Mouse (Mus musculus): ENCODE data around the gene Gm49387. TPM values are rescaled to one million over a fixed set of nuclear protein-coding genes. Genes with fewer than 3 reads are reported as not detected.

The Gm49387 gene
- not detected in 2 replicates for total RNA-seq (2017)

DNA sequence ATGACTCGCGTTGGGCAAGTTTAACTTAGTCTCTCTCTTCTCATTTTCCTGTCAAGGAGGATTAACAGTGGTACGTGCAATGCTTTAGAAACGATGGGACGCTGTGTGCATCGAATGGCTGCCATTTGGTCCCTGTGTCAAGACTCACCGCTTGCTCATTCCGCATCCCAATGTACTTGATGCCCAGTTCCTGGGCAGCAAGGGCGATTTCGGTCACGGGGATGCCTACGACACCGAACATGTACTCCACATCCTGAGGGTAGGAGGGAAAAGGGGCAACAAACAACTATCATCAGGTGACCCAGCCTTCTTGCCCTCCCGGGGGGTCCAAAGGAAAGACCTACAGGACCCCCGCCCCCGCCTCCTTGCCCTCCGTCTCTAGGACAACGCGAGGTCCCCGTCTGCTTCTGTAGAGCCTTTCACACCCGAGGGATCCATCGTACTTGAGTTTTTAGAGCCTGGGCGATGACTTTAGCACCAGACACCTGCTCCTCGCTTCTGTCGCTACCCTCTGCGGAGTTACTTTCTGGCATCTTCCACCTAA, at the start of gene Gm49387:
Gm49387 (minus strand) TSS at position 533 of the 544 bp plus-strand sequence.
- peak in 1 of 2 experiments; percentile 4; a peak in 2 of 4 replicates for ATAC-seq (replicated peaks in 1 of 2; ENCODE audit: insufficient read depth in 1 of 2, low FRiP score in 2 of 2, low TSS enrichment in 1 of 2, low read depth in 1 of 2, poor library complexity in 2 of 2, severe bottlenecking in 2 of 2)

DNA sequence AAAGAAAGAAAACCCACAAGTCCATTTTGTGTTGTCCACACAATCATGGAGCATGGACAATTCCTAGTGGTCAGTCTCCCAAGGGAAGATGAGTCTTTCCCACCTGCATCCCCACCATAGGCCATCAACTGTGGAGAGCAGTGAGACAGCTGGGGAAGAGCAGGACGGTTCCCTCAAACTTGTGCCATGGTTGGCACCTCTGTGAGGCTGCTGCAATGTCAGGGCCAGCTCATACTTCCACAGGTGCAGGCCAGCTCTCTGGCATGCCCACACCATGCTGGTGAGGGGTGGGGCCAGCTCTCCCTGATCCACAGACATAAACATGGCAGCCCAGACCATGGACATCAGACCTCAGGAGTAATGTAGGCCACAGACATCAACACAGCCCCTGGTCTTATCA, 45.6 kb upstream of the Gm49387 start:
- no peak for ATAC-seq (replicated peaks in 1 of 2; ENCODE audit: insufficient read depth in 1 of 2, low FRiP score in 2 of 2, low TSS enrichment in 1 of 2, low read depth in 1 of 2, poor library complexity in 2 of 2, severe bottlenecking in 2 of 2)

DNA sequence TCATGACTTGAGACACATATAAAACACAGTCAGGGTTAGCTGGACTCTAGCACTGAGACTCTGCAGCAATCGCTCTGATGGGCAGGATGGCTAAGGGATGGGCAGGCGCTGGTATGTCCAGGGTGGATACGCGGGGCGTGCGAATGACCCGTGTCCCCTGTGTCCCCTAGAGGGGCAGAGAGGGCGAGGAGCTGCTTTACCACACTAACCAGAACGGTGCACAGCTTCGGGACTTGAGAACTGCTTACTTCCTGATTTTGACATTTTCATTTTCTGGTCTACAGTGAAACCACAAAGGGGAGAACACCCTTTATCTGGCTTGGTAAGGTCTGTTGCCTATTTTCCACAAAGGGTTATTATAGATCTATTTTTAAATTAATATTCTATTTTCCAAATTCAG, 45.0 kb upstream of the Gm49387 start:
- ATAC-seq (replicated peaks in 1 of 2; ENCODE audit: insufficient read depth in 1 of 2, low FRiP score in 2 of 2, low TSS enrichment in 1 of 2, low read depth in 1 of 2, poor library complexity in 2 of 2, severe bottlenecking in 2 of 2), result peak; percentile 74 to 80

DNA sequence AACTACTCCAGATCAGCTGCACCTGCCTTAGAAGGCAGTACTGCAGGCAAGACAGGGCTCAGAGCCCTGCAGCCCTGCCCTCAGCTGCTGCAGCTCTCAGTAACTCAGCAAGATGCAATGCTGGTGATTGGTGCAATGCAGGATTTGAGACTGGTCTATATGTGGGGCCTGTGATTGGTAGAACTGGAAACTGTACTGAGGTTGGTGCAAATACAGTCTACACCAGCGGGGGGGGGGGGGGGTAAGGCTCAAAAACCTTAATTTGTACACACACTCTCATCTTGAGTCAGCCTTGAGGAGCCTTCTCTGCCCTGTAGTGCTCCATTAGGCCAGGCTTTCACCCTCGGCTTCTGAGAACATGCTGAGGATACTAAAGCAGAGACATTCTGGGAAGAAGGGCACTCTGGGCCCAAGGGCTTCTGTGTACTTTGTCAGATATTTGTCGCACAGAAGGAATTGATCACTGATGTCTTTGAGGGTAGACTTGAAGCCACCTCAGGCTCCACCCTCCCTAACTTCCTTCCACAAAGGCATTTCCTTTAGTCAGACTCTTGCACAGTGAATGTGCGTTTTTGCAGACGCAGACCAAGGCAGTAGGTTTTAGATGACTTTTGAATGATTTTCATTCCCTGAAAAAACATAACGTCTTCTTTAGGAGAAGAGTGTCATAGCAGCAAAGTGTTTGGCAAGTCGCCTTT, 43.8 kb upstream of the Gm49387 start:
- ATAC-seq (replicated peaks in 1 of 2; ENCODE audit: insufficient read depth in 1 of 2, low FRiP score in 2 of 2, low TSS enrichment in 1 of 2, low read depth in 1 of 2, poor library complexity in 2 of 2, severe bottlenecking in 2 of 2), result peak; percentile 51 to 69; a peak in 3 of 4 replicates

DNA sequence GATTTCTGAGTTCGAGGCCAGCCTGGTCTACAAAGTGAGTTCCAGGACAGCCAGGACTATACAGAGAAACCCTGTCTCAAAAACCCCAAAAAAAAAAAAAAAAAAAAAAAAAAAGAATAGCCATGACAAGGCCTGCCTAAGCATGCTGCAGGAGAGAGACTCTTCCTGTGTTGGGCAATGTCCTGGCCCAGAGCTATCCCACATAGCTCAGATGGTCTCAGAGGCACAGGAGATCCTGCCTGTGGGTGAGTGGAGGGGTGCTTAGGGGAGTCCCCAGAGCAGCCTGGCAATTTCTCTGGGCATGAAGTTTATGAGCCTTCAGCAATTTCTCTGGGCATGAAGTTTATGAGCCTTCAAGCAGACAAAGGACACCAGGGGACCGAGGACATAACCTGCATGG, 42.9 kb upstream of the Gm49387 start:
- ATAC-seq (replicated peaks in 1 of 2; ENCODE audit: insufficient read depth in 1 of 2, low FRiP score in 2 of 2, low TSS enrichment in 1 of 2, low read depth in 1 of 2, poor library complexity in 2 of 2, severe bottlenecking in 2 of 2), result peak; percentile 52 to 66

DNA sequence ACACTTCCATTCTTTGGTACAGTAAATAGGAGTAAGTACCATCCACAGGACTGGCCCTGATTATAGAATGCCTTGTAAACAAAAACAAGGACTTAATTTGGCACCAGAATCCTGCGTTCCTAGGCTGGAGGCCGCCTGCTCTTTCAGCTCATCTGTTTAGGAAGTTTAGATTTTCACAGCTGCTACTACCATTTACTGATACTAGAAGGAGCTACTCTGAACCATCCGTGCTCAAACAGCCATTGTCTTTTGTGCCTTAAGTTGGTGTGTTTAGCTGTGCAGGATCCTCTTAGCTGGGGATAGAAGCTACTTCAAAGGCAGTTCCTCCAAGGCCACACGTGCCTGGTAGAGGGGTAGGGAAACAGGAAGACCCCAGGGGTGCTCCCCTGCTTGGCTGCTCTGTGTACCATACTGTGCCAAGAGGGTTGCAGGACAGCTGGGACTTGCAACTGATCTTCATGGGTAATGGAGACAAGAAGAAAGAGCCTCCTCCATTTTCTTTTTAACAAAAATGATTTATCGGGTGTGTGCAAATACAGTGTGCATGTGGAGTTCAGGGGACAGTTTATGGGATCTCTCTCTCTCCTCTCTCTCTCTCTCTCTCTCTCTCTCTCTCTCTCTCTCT, 41.4 kb upstream of the Gm49387 start:
- no peak for ATAC-seq (replicated peaks in 1 of 2; ENCODE audit: insufficient read depth in 1 of 2, low FRiP score in 2 of 2, low TSS enrichment in 1 of 2, low read depth in 1 of 2, poor library complexity in 2 of 2, severe bottlenecking in 2 of 2)

DNA sequence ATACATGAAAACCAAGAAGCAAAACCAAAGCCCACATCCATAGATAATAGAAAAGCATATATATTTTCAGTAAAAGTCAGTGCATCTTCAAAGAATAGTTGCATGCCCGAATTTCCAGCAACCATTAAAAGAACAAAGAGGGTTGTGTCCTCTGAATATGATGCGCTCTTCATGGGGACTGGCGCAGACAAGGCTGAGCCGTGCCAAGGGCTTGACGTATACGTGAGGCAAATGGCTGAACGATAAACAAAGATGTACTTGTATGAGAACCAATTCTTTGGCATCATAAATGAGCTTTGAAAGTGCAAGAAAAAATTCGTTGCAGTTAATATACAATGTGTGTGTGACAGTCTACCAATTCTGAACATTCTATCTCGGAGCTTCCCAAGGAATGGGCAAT, 40.6 kb upstream of the Gm49387 start:
- ATAC-seq (replicated peaks in 1 of 2; ENCODE audit: insufficient read depth in 1 of 2, low FRiP score in 2 of 2, low TSS enrichment in 1 of 2, low read depth in 1 of 2, poor library complexity in 2 of 2, severe bottlenecking in 2 of 2), result no peak

DNA sequence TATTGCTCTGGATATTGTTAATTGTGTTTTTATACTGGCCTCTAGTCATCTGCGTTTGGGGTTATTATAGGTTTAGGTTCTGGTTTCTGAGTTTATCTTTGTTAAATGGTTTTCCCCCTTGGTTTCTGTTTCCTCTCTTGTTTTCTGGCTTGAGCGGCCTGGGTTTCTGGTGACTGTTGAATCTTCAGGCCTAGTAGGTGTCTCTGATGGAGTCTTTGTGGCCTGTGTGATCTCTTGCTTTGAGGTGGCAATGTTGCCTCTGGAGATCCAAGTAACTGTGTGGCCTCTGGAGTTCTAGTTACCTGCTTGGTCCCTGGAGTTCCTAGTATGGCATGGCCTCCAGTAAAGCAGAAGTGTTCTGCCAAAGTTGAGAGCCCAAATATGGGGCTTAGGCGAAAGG, 40.0 kb upstream of the Gm49387 start:
- no peak for ATAC-seq (replicated peaks in 1 of 2; ENCODE audit: insufficient read depth in 1 of 2, low FRiP score in 2 of 2, low TSS enrichment in 1 of 2, low read depth in 1 of 2, poor library complexity in 2 of 2, severe bottlenecking in 2 of 2)

DNA sequence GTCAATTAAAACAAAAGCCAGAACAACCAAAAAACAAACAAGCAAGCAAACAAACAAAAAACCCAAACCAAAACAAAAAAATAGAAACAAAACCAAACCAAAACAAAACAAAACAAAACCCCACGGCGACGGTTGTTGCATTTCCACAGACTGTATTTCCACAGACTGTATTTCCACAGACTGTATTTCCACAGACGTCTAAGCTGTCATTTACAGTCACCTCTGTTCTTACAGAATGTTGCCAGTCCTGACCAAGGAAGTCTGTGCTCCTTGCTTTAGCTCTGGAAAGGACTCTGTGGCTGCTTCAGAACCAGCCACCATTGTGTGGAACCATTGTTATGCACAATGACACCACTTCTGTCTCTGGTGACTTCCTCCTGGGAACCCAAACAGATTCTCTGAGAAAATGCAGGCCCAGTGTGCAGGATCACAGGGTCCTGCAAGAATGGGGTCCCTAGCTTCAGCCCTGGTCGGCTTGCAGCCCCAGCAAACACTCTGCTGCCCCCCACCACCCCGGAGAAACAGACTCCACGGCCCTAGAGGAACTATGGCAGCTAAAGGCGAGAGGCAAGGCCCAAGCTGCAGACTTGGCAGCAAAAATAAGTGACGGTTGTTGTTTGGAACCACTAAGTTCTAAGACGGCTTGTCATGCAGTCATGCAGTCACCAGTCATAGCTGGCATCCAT, 31.1 kb upstream of the Gm49387 start:
- no peak; a peak in 1 of 4 replicates for ATAC-seq (replicated peaks in 1 of 2; ENCODE audit: insufficient read depth in 1 of 2, low FRiP score in 2 of 2, low TSS enrichment in 1 of 2, low read depth in 1 of 2, poor library complexity in 2 of 2, severe bottlenecking in 2 of 2)

DNA sequence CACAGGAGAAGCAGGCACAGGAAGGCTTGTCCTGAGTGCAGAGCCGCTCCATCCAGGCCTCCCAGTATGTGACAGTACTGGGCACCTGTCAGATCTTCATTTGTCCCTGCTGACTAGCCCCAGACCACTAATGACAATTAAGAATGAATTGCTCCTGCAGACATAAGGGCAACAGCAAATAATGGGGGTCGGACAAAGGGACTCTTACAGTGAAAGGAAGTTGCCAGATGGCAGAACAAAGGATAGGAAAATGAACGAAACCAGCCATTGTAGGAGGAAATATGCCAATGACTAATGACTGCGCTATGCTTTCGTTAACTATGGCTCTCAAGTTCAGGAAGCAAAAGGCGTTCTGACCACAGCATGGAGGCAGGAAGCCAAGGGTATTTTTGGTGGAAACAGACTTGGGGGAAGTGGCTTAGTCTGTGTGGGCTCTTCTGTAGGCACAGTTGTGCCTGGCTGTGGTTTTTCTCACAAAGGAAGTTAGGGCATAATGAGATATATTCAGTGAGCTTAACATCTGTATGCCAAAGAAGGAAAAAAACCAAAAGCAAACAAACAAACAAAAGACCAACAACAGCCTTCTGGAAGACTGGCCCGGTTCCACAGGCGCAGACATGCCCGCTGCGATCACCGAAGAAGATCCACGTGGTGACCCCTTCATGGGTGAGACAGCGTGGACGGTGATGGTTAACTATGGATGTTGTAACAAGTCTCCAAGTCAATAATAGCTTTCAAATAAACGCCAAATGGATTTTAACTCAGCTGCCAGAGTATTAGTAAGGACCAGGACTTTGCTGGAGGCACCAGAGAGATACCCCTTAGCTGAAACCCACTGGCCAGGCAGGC, 29.2 kb upstream of the Gm49387 start:
- ATAC-seq (replicated peaks in 1 of 2; ENCODE audit: insufficient read depth in 1 of 2, low FRiP score in 2 of 2, low TSS enrichment in 1 of 2, low read depth in 1 of 2, poor library complexity in 2 of 2, severe bottlenecking in 2 of 2), result peak; percentile 87 to 89

DNA sequence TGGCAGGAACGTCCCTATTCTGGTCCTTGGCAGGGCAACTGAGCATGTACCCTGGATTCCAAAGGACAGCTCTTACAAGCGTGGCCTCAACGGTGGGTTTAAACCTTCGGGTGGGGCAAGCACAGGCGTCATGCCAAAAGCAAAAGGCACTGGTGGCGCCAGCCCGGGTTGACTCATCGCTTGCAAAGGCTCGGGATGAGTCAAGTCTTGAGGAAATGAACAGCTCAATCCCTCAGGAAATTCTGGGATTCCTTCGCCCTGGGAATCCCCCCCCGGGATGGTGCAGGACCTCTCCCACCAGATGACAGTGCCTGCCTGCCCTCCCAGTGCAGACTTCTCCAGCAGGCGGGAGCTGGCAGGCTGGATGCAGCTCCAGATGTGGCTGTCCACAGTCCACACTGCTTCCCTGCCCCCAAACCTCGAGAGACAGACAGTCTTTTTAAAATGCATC, 28.5 kb upstream of the Gm49387 start:
- ATAC-seq (replicated peaks in 1 of 2; ENCODE audit: insufficient read depth in 1 of 2, low FRiP score in 2 of 2, low TSS enrichment in 1 of 2, low read depth in 1 of 2, poor library complexity in 2 of 2, severe bottlenecking in 2 of 2), result no peak

DNA sequence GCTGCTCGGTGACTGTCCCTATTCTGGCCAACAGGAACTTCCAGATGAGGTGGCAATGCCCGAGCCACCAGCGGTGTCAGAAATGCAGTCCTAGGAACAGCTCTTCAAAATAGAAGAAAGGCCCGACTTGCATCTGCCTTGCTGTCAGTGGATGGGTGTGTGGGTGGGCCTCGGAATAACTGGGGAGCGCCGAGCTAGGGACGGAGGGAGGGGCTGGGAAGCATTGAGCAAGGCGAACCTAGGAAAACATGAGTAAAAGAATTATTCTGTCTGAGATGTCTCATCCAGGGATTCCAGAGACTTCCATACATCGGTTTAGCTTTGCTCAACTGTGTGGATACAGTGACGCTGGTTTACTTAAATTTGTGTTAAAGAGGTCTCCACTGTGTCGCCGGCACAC, 27.6 kb upstream of the Gm49387 start:
- no peak for ATAC-seq (replicated peaks in 1 of 2; ENCODE audit: insufficient read depth in 1 of 2, low FRiP score in 2 of 2, low TSS enrichment in 1 of 2, low read depth in 1 of 2, poor library complexity in 2 of 2, severe bottlenecking in 2 of 2)

DNA sequence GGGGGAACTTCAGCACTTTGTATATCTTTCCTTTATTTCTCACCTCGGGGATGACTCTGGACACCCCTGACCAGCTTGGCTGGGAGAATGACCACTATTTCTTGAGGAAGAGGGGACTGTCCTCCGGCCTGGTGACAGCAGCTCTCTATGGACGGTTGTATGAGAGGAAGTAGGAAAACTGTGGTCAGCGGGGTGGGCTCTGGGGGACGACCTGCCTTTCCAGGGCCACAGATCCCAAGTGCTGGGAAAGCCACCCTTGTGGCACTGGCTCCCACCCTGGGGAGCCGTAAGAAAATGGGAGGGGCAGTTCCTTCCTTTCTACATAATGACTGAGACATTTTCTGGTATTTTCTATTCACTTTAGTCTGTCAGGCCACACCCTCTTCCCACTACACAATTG, 27.1 kb upstream of the Gm49387 start:
- no peak for ATAC-seq (replicated peaks in 1 of 2; ENCODE audit: insufficient read depth in 1 of 2, low FRiP score in 2 of 2, low TSS enrichment in 1 of 2, low read depth in 1 of 2, poor library complexity in 2 of 2, severe bottlenecking in 2 of 2)

DNA sequence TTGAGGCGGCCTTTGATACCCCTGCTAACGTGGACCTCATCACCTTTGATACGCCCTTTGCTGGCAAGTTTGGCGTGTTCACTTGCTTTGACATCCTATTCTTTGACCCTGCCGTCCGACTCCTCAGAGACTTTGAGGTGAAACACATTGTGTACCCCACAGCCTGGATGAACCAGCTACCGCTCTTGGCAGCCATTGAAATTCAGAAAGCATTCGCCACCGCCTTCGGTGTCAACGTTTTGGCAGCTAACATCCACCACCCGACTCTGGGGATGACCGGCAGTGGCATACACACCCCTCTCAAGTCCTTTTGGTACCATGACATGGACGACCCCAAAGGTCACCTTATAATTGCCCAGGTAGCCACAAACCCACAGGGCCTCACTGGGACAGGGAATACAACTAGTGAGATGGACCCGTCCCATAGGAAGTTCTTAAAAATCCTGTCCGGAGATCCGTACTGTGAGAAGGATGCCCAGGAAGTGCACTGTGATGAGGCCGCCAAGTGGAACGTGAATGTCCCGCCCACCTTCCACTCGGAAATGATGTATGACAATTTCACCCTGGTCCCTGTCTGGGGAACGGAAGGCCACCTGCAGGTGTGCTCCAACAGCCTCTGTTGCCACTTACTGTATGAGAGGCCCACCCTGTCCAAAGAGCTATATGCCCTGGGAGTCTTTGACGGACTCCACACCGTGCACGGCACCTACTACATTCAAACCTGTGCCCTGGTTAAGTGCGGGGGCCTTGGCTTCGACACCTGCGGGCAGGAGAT, 26.4 kb upstream of the Gm49387 start:
- ATAC-seq (replicated peaks in 1 of 2; ENCODE audit: insufficient read depth in 1 of 2, low FRiP score in 2 of 2, low TSS enrichment in 1 of 2, low read depth in 1 of 2, poor library complexity in 2 of 2, severe bottlenecking in 2 of 2), result no peak

DNA sequence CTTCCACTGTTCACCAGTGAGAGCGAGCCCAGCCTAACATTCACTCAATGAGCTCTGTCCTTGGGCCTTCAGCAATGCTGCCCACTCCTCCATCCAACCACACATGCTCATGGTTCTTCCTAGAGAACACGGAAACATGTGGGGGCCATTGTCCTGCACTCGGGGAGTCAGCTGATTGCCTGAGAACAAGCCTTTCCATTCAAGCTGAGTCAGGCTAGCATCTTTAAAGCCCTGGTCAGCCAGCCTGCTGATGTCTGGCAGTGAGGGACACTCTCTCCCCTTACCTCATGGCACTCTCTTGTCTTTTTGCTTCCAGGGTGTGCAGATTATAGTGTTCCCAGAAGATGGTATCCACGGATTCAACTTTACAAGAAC, 24.9 kb upstream of the Gm49387 start:
- ATAC-seq (replicated peaks in 1 of 2; ENCODE audit: insufficient read depth in 1 of 2, low FRiP score in 2 of 2, low TSS enrichment in 1 of 2, low read depth in 1 of 2, poor library complexity in 2 of 2, severe bottlenecking in 2 of 2), result no peak

DNA sequence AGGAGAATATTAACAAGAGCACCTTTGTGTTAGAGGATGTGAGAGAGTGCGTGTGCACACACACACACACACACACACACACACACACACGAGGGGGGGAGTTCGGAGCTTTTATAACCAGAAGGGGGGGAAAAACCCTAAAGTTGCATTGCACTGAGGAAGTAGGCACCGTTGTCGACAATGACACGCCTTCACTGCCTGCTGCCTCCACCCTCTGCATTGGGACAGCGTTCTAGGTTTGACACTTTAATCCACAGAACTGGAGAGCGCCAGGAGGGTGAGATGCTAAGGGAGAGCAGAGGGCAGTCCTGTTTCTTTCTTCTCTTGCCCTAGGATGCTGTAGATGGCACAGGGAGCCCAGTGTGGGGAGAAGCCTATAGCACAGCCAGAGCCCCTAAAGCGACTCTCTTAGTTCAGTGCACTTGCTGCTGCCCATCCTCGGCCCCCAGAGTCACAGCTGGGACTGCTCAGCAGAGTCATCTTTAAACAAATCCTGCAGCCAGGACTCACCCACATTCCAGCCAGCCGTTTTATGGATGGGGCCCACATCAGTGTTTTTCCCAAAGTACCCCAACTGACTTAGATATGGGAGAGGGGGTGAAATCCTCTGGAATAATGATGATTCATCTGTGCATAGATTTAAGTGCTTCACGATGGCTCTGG, 24.4 kb upstream of the Gm49387 start:
- no peak for ATAC-seq (replicated peaks in 1 of 2; ENCODE audit: insufficient read depth in 1 of 2, low FRiP score in 2 of 2, low TSS enrichment in 1 of 2, low read depth in 1 of 2, poor library complexity in 2 of 2, severe bottlenecking in 2 of 2)
